Mouse (Mus musculus) lung, postnatal 0 days (tissue): ENCODE data around the gene St6galnac5. TPM values are rescaled to one million over a fixed set of nuclear protein-coding genes. Genes with fewer than 3 reads are reported as not detected.

Source experiments
- ATAC-seq: fragments of 200-750 bp; cut with Nextera tagmentation; 2 replicates; pipeline ENCODE4 v1.8.0; 2017; ENCODE audit warnings: moderate library complexity
- DNase-seq: peaks from one replicate; pipeline ENCODE4 v3.0.0-alpha.2; 2016; ENCODE audit warnings: low spot score
- H3K27ac ChIP-seq: fragments of 300-500 bp; sonication (generic); 2 replicates; pipeline ENCODE4 v1.5.1; 2014; ENCODE audit warnings: antibody characterized with exemption, mild to moderate bottlenecking, low read length, mixed read lengths
- H3K27me3 ChIP-seq: fragments of 300-500 bp; sonication (generic); replicated peaks from 2 replicates; pipeline ENCODE4 v1.6.1; 2014; ENCODE audit warnings: low read length, mixed read lengths; ENCODE audit not compliant: insufficient read depth
- H3K36me3 ChIP-seq: fragments of 300-500 bp; sonication (generic); 2 replicates; pipeline ENCODE4 v1.6.1; 2014; ENCODE audit warnings: low read length, mixed read lengths; ENCODE audit not compliant: insufficient read depth
- H3K4me1 ChIP-seq: fragments of 300-500 bp; sonication (generic); 2 replicates; pipeline ENCODE4 v1.6.1; 2014; ENCODE audit warnings: antibody characterized with exemption, low read depth, low read length, mixed read lengths; ENCODE audit not compliant: insufficient read depth
- H3K4me2 ChIP-seq: fragments of 300-500 bp; sonication (generic); replicated peaks from 2 replicates; pipeline ENCODE4 v1.6.1; 2014; ENCODE audit warnings: low read depth, mild to moderate bottlenecking, low read length, moderate library complexity, mixed read lengths
- H3K4me3 ChIP-seq: fragments of 300-500 bp; sonication (generic); 2 replicates; pipeline ENCODE4 v1.5.1; 2014; ENCODE audit warnings: low read depth, low read length
- H3K9ac ChIP-seq: fragments of 300-500 bp; sonication (generic); replicated peaks from 2 replicates; pipeline ENCODE4 v1.6.1; 2014; ENCODE audit warnings: low read depth, mild to moderate bottlenecking
- H3K9me3 ChIP-seq: fragments of 300-500 bp; sonication (generic); 2 replicates; pipeline ENCODE4 v1.6.1; 2016; ENCODE audit warnings: low read length, mixed read lengths
- CTCF ChIP-seq: IDR thresholded peaks from 2 replicates; pipeline ENCODE4 v1.5.1; 2016; ENCODE audit warnings: antibody characterized with exemption, mild to moderate bottlenecking
- EP300 ChIP-seq: IDR thresholded peaks from 2 replicates; pipeline ENCODE4 v1.6.1; 2016; ENCODE audit warnings: antibody characterized with exemption, mild to moderate bottlenecking, control low read depth
- WGBS: fragments of 180-500 bp; shearing (Covaris S2); extraction: QIAGEN DNeasy Blood & Tissue Kit; methylation state at CpG from one replicate; pipeline ENCODE4 v1.1.7; 2014; 5-methylcytosine and 5-hydroxymethylcytosine counted together
- polyA plus RNA-seq: library from polyadenylated mRNA; unstranded; fragments of >200 nt; fragmentation: Nextera tagmentation; extraction: Ambion mirVana; gene quantifications from 2 replicates; pipeline ENCODE4 v1.2.1, GENCODE M21; 2015

Gene St6galnac5
- polyA plus RNA-seq, 1 experiment from 2014 or later, result 2.4 TPM

DNA sequence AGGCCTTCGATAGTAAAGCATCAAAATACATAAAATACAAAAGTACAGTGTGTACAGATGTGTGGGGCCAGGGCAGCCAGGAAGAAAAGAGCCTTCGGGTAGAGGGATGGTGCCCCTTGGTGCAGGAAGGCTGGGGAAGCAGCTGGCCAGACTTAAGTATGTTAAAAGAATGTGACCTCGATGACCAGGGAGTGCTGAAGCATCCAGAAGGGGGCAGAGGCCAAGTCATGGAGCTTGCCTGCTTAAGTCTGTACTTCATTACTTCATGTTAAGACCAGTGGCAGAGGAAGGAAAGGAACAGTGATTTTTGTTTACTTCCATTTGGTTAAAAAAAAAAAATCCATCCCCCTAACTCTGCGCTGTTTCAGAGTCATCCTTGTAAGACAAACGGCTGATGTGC, 16.1 kb upstream of the St6galnac5 start:
- TF ChIP-seq EP300 (no peak), CTCF (no peak)
- no peaks in the 10 kb centered on the region for H3K9me3 ChIP-seq

DNA sequence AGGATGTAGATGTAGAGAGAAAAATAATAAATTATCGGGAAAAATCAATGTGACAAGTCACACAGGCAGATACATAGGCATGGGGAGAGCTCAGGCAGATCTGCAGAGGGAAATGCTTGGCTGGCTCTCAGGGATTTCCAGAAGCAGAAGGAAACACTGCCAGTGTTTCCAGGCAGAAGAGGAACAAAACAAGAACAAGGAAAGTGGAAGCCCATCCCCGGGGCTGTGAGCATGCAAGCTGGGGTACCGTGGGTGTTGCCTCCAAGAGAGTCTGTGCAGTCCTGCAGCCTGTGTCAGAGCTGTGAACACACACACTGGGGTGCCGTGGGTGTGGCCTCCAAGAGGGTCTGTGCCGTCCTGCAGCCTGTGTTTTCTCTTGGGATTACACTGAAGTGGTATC, 11.6 kb upstream of the St6galnac5 start:
- Histone ChIP-seq H3K27me3 (no peaks in the 10 kb centered on the region), H3K9me3 (no peaks in the 10 kb centered on the region), H3K9ac (no peak overlapping the region), H3K27ac (no peak overlapping the region), H3K4me1 (no peaks in the 10 kb centered on the region), H3K4me2 (no peak overlapping the region), H3K36me3 (no peaks in the 10 kb centered on the region), H3K4me3 (no peak overlapping the region)
- no peak for DNase-seq
- TF ChIP-seq EP300, result no peak
- no peak for TF ChIP-seq CTCF
- no peak for ATAC-seq
- 62% methylated on average over 5 of the region's 5 CpGs for WGBS

More for the DNA sequence above, 16.1 kb upstream of the St6galnac5 start:
- H3K36me3 ChIP-seq, result no peaks in the 10 kb centered on the region
- no peak overlapping the region for H3K4me2 ChIP-seq
- ATAC-seq (no peak), DNase-seq (no peak)
- H3K4me1 ChIP-seq, result no peaks in the 10 kb centered on the region
- no peak overlapping the region for H3K4me3 ChIP-seq
- no peak overlapping the region for H3K9ac ChIP-seq
- 33% methylated on average over 5 of the region's 5 CpGs for WGBS
- H3K27me3 ChIP-seq, result no peaks in the 10 kb centered on the region
- no peak overlapping the region for H3K27ac ChIP-seq

DNA sequence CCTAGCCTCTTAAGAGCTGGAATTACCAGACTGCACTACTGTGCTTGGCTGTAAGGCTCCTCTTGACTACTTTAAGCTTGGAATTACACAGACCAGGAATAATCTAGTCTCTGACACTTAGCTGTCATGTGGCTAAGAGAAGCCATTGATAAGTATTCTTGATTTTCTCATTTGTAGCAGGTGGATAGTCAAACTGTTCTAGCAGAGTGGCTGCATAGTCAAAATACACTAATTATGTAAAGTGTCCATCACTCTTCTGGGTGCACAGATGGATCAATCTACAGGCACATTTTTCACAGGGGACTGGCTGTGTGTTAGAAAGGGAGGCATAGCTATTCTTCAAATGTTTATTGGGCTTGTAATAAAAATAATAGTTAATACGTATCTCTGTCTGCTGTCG, 8.7 kb upstream of the St6galnac5 start:
- no peaks in the 10 kb centered on the region for H3K9me3 ChIP-seq
- H3K4me1 ChIP-seq, result no peaks in the 10 kb centered on the region
- no peak for TF ChIP-seq EP300
- no peak for TF ChIP-seq CTCF
- H3K4me2 ChIP-seq, result no peak overlapping the region
- H3K36me3 ChIP-seq, result no peaks in the 10 kb centered on the region
- H3K9ac ChIP-seq, result no peak overlapping the region
- WGBS, result 71% methylated on average over 2 of the region's 2 CpGs
- no peak overlapping the region for H3K4me3 ChIP-seq
- H3K27ac ChIP-seq, result no peak overlapping the region
- no peak for ATAC-seq
- no peak for DNase-seq
- no peaks in the 10 kb centered on the region for H3K27me3 ChIP-seq

DNA sequence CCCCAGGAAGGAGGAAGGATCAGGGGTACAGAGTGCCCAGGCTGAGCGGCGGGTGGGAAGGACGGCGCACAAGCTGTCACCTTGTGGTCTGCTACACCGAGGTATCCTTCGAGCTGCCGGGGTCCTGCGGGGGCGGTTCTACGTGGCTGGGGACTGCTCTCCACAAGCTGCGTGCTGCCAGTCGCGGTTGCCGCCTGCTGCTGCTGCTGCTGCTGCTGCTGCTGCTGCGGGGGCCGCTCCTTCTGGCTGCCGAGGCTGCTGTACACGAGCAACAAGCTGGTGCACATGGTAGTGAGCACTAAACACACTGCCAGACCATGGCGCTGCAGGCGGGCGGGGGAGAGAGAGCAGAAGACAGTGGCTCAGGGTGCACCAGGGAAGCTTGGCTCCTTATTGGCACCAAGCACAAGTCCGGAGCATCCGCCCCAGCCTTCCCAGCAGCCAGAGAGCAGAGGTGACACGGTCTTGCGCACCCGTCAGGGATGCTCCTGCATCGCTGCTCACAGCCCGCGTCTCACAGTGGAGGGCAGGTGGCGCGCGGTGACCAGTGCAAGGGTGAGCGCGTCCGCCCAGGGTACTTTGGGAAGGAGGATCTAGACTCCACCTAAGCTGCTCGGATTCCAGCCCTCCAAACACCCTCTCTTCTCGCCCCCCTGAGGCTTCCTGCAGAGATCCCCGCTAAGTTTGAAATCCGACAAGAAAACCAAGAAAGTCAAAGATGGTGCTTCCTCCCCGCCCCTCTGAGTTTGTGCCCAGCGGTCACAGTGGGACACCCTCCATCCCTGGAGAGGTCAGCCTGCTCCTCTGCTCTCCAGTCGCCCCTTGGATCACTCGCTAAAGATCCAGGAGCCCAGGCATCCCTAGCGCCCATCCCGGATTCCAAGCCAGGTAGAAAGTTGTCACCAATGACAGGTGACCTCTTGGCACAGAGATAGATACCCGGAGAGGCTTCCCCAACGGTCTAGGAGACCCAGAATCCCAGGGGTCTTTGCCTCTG, 770 bp downstream of the St6galnac5 start:
- no peak overlapping the region for H3K27ac ChIP-seq
- peaks cover 4% of the 10 kb centered on the region; the same call in 1 of the 2 replicates for H3K27me3 ChIP-seq
- H3K36me3 ChIP-seq, result no peaks in the 10 kb centered on the region
- H3K9ac ChIP-seq, result 0 out of 2 replicates have a peak overlapping the region, but pooled peaks have one; percentile 29
- ATAC-seq, result 0 out of 2 replicates have a peak, but pooled peaks have one; percentile 23
- H3K9me3 ChIP-seq, result no peaks in the 10 kb centered on the region
- no peak for DNase-seq
- under 1% methylated on average over 45 of the region's 47 CpGs for WGBS
- TF ChIP-seq CTCF (peak; percentile 30; the same call in 1 of the 2 replicates), EP300 (no peak)
- H3K4me2 ChIP-seq, result peak overlapping the region; percentile 56
- no peaks in the 10 kb centered on the region for H3K4me1 ChIP-seq
- H3K4me3 ChIP-seq, result peak overlapping the region; percentile 32

GRCm38 (mm10) chr3:152980431-152980830, 1.6 kb downstream of the St6galnac5 start:
- Histone ChIP-seq H3K27ac (no peak overlapping the region), H3K36me3 (no peaks in the 10 kb centered on the region), H3K27me3 (peaks cover 4% of the 10 kb centered on the region; the same call in 1 of the 2 replicates), H3K4me2 (peak overlapping the region; percentile 56), H3K9ac (no peak overlapping the region), H3K9me3 (no peaks in the 10 kb centered on the region), H3K4me3 (peak overlapping the region; percentile 32; the same call in 1 of the 2 replicates), H3K4me1 (no peaks in the 10 kb centered on the region)
- TF ChIP-seq CTCF, result 0 out of 2 replicates have a peak, but pooled peaks have one; percentile 3
- no peak for TF ChIP-seq EP300
- DNase-seq (no peak), ATAC-seq (no peak)
- WGBS, result 21% methylated on average over 5 of the region's 6 CpGs

- no peak for TF ChIP-seq EP300
- TF ChIP-seq CTCF, result no peak
- no peak overlapping the region for H3K27ac ChIP-seq
- no peaks in the 10 kb centered on the region for H3K4me1 ChIP-seq
- H3K9ac ChIP-seq, result no peak overlapping the region
- peak; percentile 63 for ATAC-seq
- DNase-seq, result peak; percentile 24
- no peaks in the 10 kb centered on the region for H3K36me3 ChIP-seq
- no peak overlapping the region for H3K4me3 ChIP-seq
- 38% methylated on average over 11 of the region's 11 CpGs for WGBS
- no peaks in the 10 kb centered on the region for H3K9me3 ChIP-seq
- H3K4me2 ChIP-seq, result no peak overlapping the region
- peaks cover 4% of the 10 kb centered on the region; the same call in 1 of the 2 replicates for H3K27me3 ChIP-seq
These were observed 2.5 kb downstream of the St6galnac5 start for GRCm38 (mm10) chr3:152979481-152980092.
